10 mouse cellular contexts compared by ENCODE assay signal in the genomic region with DNA sequence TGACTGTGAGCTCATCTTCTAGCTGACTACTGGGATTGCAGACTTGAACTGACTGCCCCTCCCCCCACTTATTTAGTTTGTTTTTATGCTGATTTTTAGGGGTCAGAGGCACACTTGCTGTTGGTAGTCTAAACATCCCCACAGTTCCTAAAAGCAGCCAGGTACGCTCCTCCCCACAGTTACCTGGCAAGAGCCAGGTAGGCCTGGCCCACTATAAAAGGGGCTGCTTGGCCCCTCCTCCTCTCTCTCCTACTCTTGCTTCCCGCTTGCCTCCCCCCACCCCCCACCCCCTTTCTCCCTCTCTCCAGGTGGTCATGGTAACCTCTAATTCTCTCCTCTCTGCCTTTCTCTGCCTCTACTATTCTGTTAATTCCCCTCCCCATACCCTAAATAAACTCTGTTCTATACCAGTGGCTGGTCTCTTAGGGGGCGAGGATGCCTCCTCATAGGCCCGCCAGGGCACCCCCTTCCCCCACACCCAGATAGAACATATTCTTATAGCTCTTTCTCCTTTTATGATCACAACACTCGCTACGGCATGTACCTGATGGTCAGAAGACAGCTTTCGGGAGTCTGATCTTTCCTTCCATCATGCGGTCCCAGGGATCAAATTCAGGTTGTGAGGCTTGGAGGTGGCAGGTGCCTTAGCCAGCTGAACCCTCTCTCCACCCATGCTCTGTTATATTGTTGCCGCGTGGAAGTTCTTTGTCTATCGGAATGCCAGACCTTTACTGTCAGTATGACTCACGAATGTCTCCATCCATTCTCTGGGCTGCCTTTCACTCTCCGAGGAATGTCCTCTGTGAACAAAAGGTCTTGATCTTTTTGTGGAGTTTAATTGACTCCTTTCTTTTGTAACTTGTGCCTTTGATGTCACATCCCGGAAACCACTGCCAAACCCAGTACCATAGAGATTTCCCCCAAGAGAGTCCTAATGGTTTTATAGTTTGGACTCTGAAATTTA. TPM values are rescaled to one million over a fixed set of nuclear protein-coding genes. Genes with fewer than 3 reads are reported as not detected.
DNase-seq lines count a peak whose midpoint lies in the region; ATAC-seq and TF ChIP-seq lines count a peak whose summit lies in the region.
"Had no signal": no experiment of that assay in that cellular context is flagged by ENCODE, and none has a peak within 500 bp of the region (broad histone marks: within the 10 kb centered on the region; RNA-seq: fewer than 3 reads in every experiment).

No protein-coding gene starts in this region.

- peaks cover 13% of the 10 kb centered on the region for H3K36me3 ChIP-seq in lung, embryonic 14.5 days (ENCODE audit: insufficient read depth)
- peaks cover 24% of the 10 kb centered on the region; the same call in 1 of the 2 replicates for H3K36me3 ChIP-seq in embryonic facial prominence, embryonic 12.5 days
- H3K36me3 ChIP-seq in intestine, postnatal 0 days (ENCODE audit: control insufficient read depth, insufficient read depth): peaks cover 18% of the 10 kb centered on the region
- H3K36me3 ChIP-seq in neural tube, embryonic 15.5 days: peaks cover 13% of the 10 kb centered on the region; the same call in 1 of the 2 replicates

- peak; percentile 27; the same call in 1 of the 2 replicates for ATAC-seq in lung, embryonic 14.5 days (ENCODE audit: insufficient read depth)
- ATAC-seq in embryonic facial prominence, embryonic 12.5 days (ENCODE audit: insufficient number of reproducible peaks, insufficient read depth, low FRiP score, low TSS enrichment): no peak
- ATAC-seq in intestine, postnatal 0 days: no peak
- ATAC-seq in neural tube, embryonic 15.5 days (ENCODE audit: low FRiP score): peak; percentile 41; the same call in 1 of the 2 replicates
- no peak for ATAC-seq in megakaryocyte progenitor cell, adult 5-6 weeks (replicated peaks; ENCODE audit: poor library complexity)

- WGBS in lung, embryonic 14.5 days: 39% methylated on average over 14 of the region's 14 CpGs
- WGBS in embryonic facial prominence, embryonic 12.5 days: 28% methylated on average over 14 of the region's 14 CpGs
- WGBS in intestine, postnatal 0 days: 34% methylated on average over 14 of the region's 14 CpGs
- 8% methylated on average over 14 of the region's 14 CpGs for WGBS in neural tube, embryonic 15.5 days

- H3K4me3 ChIP-seq in lung, embryonic 14.5 days (ENCODE audit: low read depth, low read length): no peak overlapping the region
- H3K4me3 ChIP-seq in embryonic facial prominence, embryonic 12.5 days: no peak overlapping the region
- no peak overlapping the region for H3K4me3 ChIP-seq in intestine, postnatal 0 days (ENCODE audit: low read depth, low read length)
- H3K4me3 ChIP-seq in neural tube, embryonic 15.5 days (replicated peaks): peak overlapping the region; percentile 9; the same call in 1 of the 2 replicates

- H3K27ac ChIP-seq in lung, embryonic 14.5 days (ENCODE audit: low read depth): peak overlapping the region; percentile 40
- H3K27ac ChIP-seq in embryonic facial prominence, embryonic 12.5 days: no peak overlapping the region
- peak overlapping the region; percentile 66; the same call in 1 of the 2 replicates for H3K27ac ChIP-seq in intestine, postnatal 0 days (ENCODE audit: low read depth, low read length)
- H3K27ac ChIP-seq in neural tube, embryonic 15.5 days (replicated peaks): 0 out of 2 replicates have a peak overlapping the region, but pooled peaks have one; percentile 37
- H3K27ac ChIP-seq: macrophage had no signal

- H3K4me1 ChIP-seq in lung, embryonic 14.5 days (ENCODE audit: insufficient read depth): 0 out of 2 replicates have a peak, but pooled peaks cover 7% of the 10 kb centered on the region
- H3K4me1 ChIP-seq in embryonic facial prominence, embryonic 12.5 days: peaks cover 16% of the 10 kb centered on the region
- peaks cover 8% of the 10 kb centered on the region for H3K4me1 ChIP-seq in intestine, postnatal 0 days (replicated peaks; ENCODE audit: control insufficient read depth, insufficient read depth, low read length)
- peaks cover 35% of the 10 kb centered on the region for H3K4me1 ChIP-seq in neural tube, embryonic 15.5 days

- no peak for TF ChIP-seq CTCF in lung, embryonic 14.5 days (IDR thresholded peaks at IDR 0.05; ENCODE audit: low read depth)
- TF ChIP-seq CTCF in intestine, postnatal 0 days (IDR thresholded peaks at IDR 0.05; ENCODE audit: low read depth): no peak

- peak; percentile 16 for DNase-seq in lung, embryonic 14.5 days
- DNase-seq in lung, postnatal 25 days (ENCODE audit: low spot score): no peak
- DNase-seq in left cerebral cortex, adult 11 months (ENCODE audit: low spot score): no peak
- no peak for DNase-seq in kidney, postnatal 10 days
- DNase-seq: kidney, postnatal 36 days had no signal

- no peaks in the 10 kb centered on the region for H3K9me3 ChIP-seq in lung, embryonic 14.5 days (ENCODE audit: low read depth, low read length)
- no peaks in the 10 kb centered on the region for H3K9me3 ChIP-seq in embryonic facial prominence, embryonic 12.5 days
- no peaks in the 10 kb centered on the region for H3K9me3 ChIP-seq in intestine, postnatal 0 days (ENCODE audit: control insufficient read depth)
- no peaks in the 10 kb centered on the region for H3K9me3 ChIP-seq in neural tube, embryonic 15.5 days (replicated peaks)

- H3K9ac ChIP-seq in lung, embryonic 14.5 days: no peak overlapping the region
- H3K9ac ChIP-seq in embryonic facial prominence, embryonic 12.5 days: peak overlapping the region; percentile 6; the same call in 1 of the 2 replicates
- no peak overlapping the region for H3K9ac ChIP-seq in intestine, postnatal 0 days (ENCODE audit: low read depth, low read length)
- peak overlapping the region; percentile 17; the same call in 1 of the 2 replicates for H3K9ac ChIP-seq in neural tube, embryonic 15.5 days (replicated peaks)

- no peaks in the 10 kb centered on the region for H3K27me3 ChIP-seq in lung, embryonic 14.5 days (ENCODE audit: insufficient read depth, low read length)
- no peaks in the 10 kb centered on the region for H3K27me3 ChIP-seq in embryonic facial prominence, embryonic 12.5 days
- no peaks in the 10 kb centered on the region for H3K27me3 ChIP-seq in intestine, postnatal 0 days (replicated peaks; ENCODE audit: control insufficient read depth, insufficient read depth, low read length)
- H3K27me3 ChIP-seq in neural tube, embryonic 15.5 days (replicated peaks): no peaks in the 10 kb centered on the region

- H3K4me2 ChIP-seq in lung, embryonic 14.5 days: 0 out of 2 replicates have a peak overlapping the region, but pooled peaks have one; percentile 5
- no peak overlapping the region for H3K4me2 ChIP-seq in embryonic facial prominence, embryonic 12.5 days (replicated peaks)
- peak overlapping the region; percentile 28 for H3K4me2 ChIP-seq in intestine, postnatal 0 days (replicated peaks; ENCODE audit: low read depth)
- H3K4me2 ChIP-seq in neural tube, embryonic 15.5 days: peak overlapping the region; percentile 44

RNA-seq across cellular contexts. Expression of a gene that starts 8.7 kb away (rescaled TPM):
- polyA plus RNA-seq in lung, embryonic 14.5 days (2014; fragmentation: Nextera tagmentation; extraction: Ambion mirVana): 38.7 and 42.6 TPM in 2 replicates
- polyA plus RNA-seq in embryonic facial prominence, embryonic 12.5 days (2016; fragmentation: Nextera tagmentation; extraction: Ambion mirVana): 78.5 and 82.8 TPM in 2 replicates
- 60.9 and 66.5 TPM in 2 replicates for polyA plus RNA-seq in intestine, postnatal 0 days (2015; fragmentation: Nextera tagmentation; extraction: Ambion mirVana)
- polyA plus RNA-seq in neural tube, embryonic 15.5 days (2015; fragmentation: Nextera tagmentation; extraction: Ambion mirVana): 110 and 112 TPM in 2 replicates
- total RNA-seq in megakaryocyte progenitor cell, adult 5-6 weeks (2015): 14.2 and 17.9 TPM in 2 replicates
- total RNA-seq in megakaryocyte progenitor cell, adult 5-6 weeks (2017): 6.2 and 7.5 TPM in 2 replicates

RNA-seq across cellular contexts. Expression of a gene that starts 28.8 kb away (rescaled TPM):
- polyA plus RNA-seq in lung, embryonic 14.5 days (2014; fragmentation: Nextera tagmentation; extraction: Ambion mirVana): not detected in 2 replicates
- 2.4 and 3.2 TPM in 2 replicates for polyA plus RNA-seq in embryonic facial prominence, embryonic 12.5 days (2016; fragmentation: Nextera tagmentation; extraction: Ambion mirVana)
- polyA plus RNA-seq in intestine, postnatal 0 days (2015; fragmentation: Nextera tagmentation; extraction: Ambion mirVana): 0.26 and 0.78 TPM in 2 replicates
- polyA plus RNA-seq in neural tube, embryonic 15.5 days (2015; fragmentation: Nextera tagmentation; extraction: Ambion mirVana): 1.8 TPM in 1 of 2 replicates, not detected in the other
- total RNA-seq in megakaryocyte progenitor cell, adult 5-6 weeks (2015): not detected in 2 replicates
- total RNA-seq in megakaryocyte progenitor cell, adult 5-6 weeks (2017): not detected in 2 replicates
- polyA plus RNA-seq: macrophage had no signal

RNA-seq across cellular contexts. Expression of a gene that starts 42.2 kb away (rescaled TPM):
- 16.4 and 18.9 TPM in 2 replicates for polyA plus RNA-seq in lung, embryonic 14.5 days (2014; fragmentation: Nextera tagmentation; extraction: Ambion mirVana)
- polyA plus RNA-seq in embryonic facial prominence, embryonic 12.5 days (2016; fragmentation: Nextera tagmentation; extraction: Ambion mirVana): 30.8 and 37.3 TPM in 2 replicates
- polyA plus RNA-seq in intestine, postnatal 0 days (2015; fragmentation: Nextera tagmentation; extraction: Ambion mirVana): 23.9 and 25.1 TPM in 2 replicates
- 25.4 and 33.0 TPM in 2 replicates for polyA plus RNA-seq in neural tube, embryonic 15.5 days (2015; fragmentation: Nextera tagmentation; extraction: Ambion mirVana)
- total RNA-seq in megakaryocyte progenitor cell, adult 5-6 weeks (2015): 0.27 TPM in 1 of 2 replicates, not detected in the other
- 0.07 TPM in 1 of 2 replicates, not detected in the other for total RNA-seq in megakaryocyte progenitor cell, adult 5-6 weeks (2017)

Comparison
In these comparisons a context has a peak if more than half of its experiments do, and no peak if none do; other contexts are left out.
1. ATAC-seq: peak in lung, embryonic 14.5 days (single experiment) and neural tube, embryonic 15.5 days (single experiment); none in embryonic facial prominence, embryonic 12.5 days (single experiment), intestine, postnatal 0 days (single experiment) and megakaryocyte progenitor cell, adult 5-6 weeks (single experiment).
2. H3K9ac ChIP-seq: peak in embryonic facial prominence, embryonic 12.5 days (single experiment) and neural tube, embryonic 15.5 days (single experiment); none in lung, embryonic 14.5 days (single experiment) and intestine, postnatal 0 days (single experiment).